Mouse (Mus musculus): Measurements from ENCODE around the gene Anapc11.

GRCm38 (mm10) chr11:120625152-120625775 is 27.0 kb downstream of the Anapc11 start, which contains the start of gene Sirt7:
- TF ChIP-seq MXI1 (IDR thresholded peaks at IDR 0.05; ENCODE audit: low read depth, low read length) (no peak), CTCF (conservative IDR thresholded peaks at IDR 0.05 in 1 of 2, IDR thresholded peaks at IDR 0.05 in 1 of 2; ENCODE audit: low read depth in 2 of 2, low read length in 2 of 2) (no peak), SMC3 (IDR thresholded peaks at IDR 0.05; ENCODE audit: low read depth, low read length) (no peak), RCOR1 (conservative IDR thresholded peaks at IDR 0.05; ENCODE audit: low read depth, low read length) (no peak)

Data from CH12.LX (cell line).